In genomic region chr2:135637227-135637626, GRCm38 (mm10) we compare ENCODE assay signal across 15 mouse cellular contexts.
"Had no signal": no experiment of that assay in that cellular context is flagged by ENCODE, and none has a peak within 500 bp of the region (broad histone marks: within the 10 kb centered on the region; RNA-seq: fewer than 3 reads in every experiment).

No protein-coding gene starts in this region.

- H3K4me1 ChIP-seq: neural tube, embryonic 13.5 days; neural tube, embryonic 15.5 days; stomach, embryonic 15.5 days had no signal

- DNase-seq: retina, postnatal 1 day; right cerebral cortex, adult 18-20 months; right cerebral cortex, postnatal 14 days; right cerebral cortex, postnatal 25 days; right cerebral cortex, postnatal 4 days; spleen, adult 18-20 months; thymus, adult 18-20 months; thymus, adult 2 months; thymus, postnatal 14 days; thymus, postnatal 36 days; thymus, postnatal 4 days had no signal

- H3K27ac ChIP-seq: neural tube, embryonic 13.5 days; neural tube, embryonic 15.5 days; stomach, embryonic 15.5 days; stomach, postnatal 0 days had no signal

- H3K9me3 ChIP-seq: neural tube, embryonic 13.5 days; neural tube, embryonic 15.5 days; stomach, embryonic 15.5 days had no signal

- H3K9ac ChIP-seq: neural tube, embryonic 13.5 days; neural tube, embryonic 15.5 days; stomach, embryonic 15.5 days had no signal

- H3K4me3 ChIP-seq: neural tube, embryonic 13.5 days; neural tube, embryonic 15.5 days; stomach, embryonic 15.5 days had no signal

- H3K27me3 ChIP-seq: neural tube, embryonic 13.5 days; neural tube, embryonic 15.5 days; stomach, embryonic 15.5 days had no signal

- H3K4me2 ChIP-seq: neural tube, embryonic 13.5 days; neural tube, embryonic 15.5 days; stomach, embryonic 15.5 days had no signal

- H3K36me3 ChIP-seq: neural tube, embryonic 13.5 days; neural tube, embryonic 15.5 days; stomach, embryonic 15.5 days had no signal
